Mouse (Mus musculus) liver, postnatal 0 days (tissue): ENCODE data around the gene Rbms1.

Experiments used
- CTCF ChIP-seq: sonication (generic); IDR thresholded peaks from 2 replicates; pipeline ENCODE4 v1.5.1; 2016; ENCODE audit warnings: antibody characterized with exemption, low read depth
- EP300 ChIP-seq: IDR thresholded peaks from 2 replicates; pipeline ENCODE4 v1.6.1; 2016; ENCODE audit warnings: antibody characterized with exemption, low read depth, mild to moderate bottlenecking

DNA sequence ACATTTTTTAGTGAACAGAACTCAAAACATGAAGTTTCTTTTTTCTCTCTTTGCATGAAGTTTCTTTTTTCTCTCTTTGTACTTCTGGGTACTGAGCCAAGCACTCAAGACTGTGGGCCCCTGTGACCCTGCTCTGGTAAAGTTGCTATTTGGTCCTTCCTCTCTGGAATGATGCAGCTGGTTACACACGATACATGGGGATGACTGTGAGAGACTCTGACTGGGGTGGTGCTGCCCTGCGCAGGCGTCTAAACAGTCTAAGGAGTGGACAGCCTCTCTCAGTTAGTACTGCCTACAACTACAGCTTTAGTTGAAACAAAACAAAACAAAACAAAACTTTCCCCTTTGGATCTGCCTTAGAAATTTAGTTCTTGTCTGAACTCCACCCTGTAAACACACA is 111.1 kb downstream of the Rbms1 start:
- TF ChIP-seq EP300 (no peak), CTCF (no peak)
